Mouse (Mus musculus) midbrain, embryonic 15.5 days (tissue): ENCODE data around the gene Mid1ip1. TPM values are rescaled to one million over a fixed set of nuclear protein-coding genes. Genes with fewer than 3 reads are reported as not detected.

Experiments used
- ATAC-seq: fragments of 200-750 bp; cut with Nextera tagmentation; replicated peaks from 2 replicates; pipeline ENCODE4 v1.8.0; 2017; ENCODE audit warnings: moderate TSS enrichment
- H3K27ac ChIP-seq: fragments of 300-500 bp; sonication (generic); 2 replicates; pipeline ENCODE4 v1.5.1; 2015; ENCODE audit warnings: mild to moderate bottlenecking, inconsistent platforms
- H3K27me3 ChIP-seq: fragments of 300-500 bp; sonication (generic); replicated peaks from 2 replicates; pipeline ENCODE4 v1.6.1; 2015; ENCODE audit warnings: inconsistent platforms
- H3K36me3 ChIP-seq: fragments of 300-500 bp; sonication (generic); replicated peaks from 2 replicates; pipeline ENCODE4 v1.6.1; 2015; ENCODE audit warnings: inconsistent platforms
- H3K4me1 ChIP-seq: fragments of 300-500 bp; sonication (generic); 2 replicates; pipeline ENCODE4 v1.6.1; 2015; ENCODE audit warnings: inconsistent platforms
- H3K4me2 ChIP-seq: fragments of 300-500 bp; sonication (generic); 2 replicates; pipeline ENCODE4 v1.6.1; 2015; ENCODE audit warnings: inconsistent platforms, mild to moderate bottlenecking, moderate library complexity
- H3K4me3 ChIP-seq: fragments of 300-500 bp; sonication (generic); 2 replicates; pipeline ENCODE4 v1.5.1; 2015; ENCODE audit warnings: mild to moderate bottlenecking, inconsistent platforms
- H3K9ac ChIP-seq: fragments of 300-500 bp; sonication (generic); 2 replicates; pipeline ENCODE4 v1.6.1; 2015; ENCODE audit warnings: mild to moderate bottlenecking, inconsistent platforms
- H3K9me3 ChIP-seq: fragments of 300-500 bp; sonication (generic); 2 replicates; pipeline ENCODE4 v1.6.1; 2016; ENCODE audit warnings: inconsistent platforms
- WGBS: fragments of 180-500 bp; shearing (Covaris S2); methylation state at CpG from one replicate; pipeline ENCODE4 v1.1.7; 2015; ENCODE audit warnings: mixed read lengths; 5-methylcytosine and 5-hydroxymethylcytosine counted together
- polyA plus RNA-seq: library from polyadenylated mRNA; unstranded; fragments of >200 nt; fragmentation: Nextera tagmentation; extraction: Ambion mirVana; gene quantifications from 2 replicates; pipeline ENCODE4 v1.2.1, GENCODE M21; 2015

Mid1ip1 gene
- polyA plus RNA-seq: 95.7 and 97.6 TPM in 2 replicates

- Histone ChIP-seq H3K4me1 (no peaks in the 10 kb centered on the region), H3K27ac (peak within 1 kb of the TSS; percentile 25; the same call in 1 of the 2 replicates), H3K9ac (no peak within 1 kb of the TSS), H3K27me3 (no peaks in the 10 kb centered on the region), H3K9me3 (no peaks in the 10 kb centered on the region), H3K4me3 (0 out of 2 replicates have a peak within 1 kb of the TSS, but pooled peaks have one; percentile 5), H3K4me2 (peak within 1 kb of the TSS; percentile 27; the same call in 1 of the 2 replicates), H3K36me3 (no peaks in the 10 kb centered on the region)
- WGBS: 23% methylated on average over 12 of the region's 12 CpGs
- peak; percentile 16; the same call in 1 of the 2 replicates for ATAC-seq
Observed at GRCm38 (mm10) chrX:10714696-10715140, at the start of gene Mid1ip1. Gene Mid1ip1, plus strand, starts transcription at chrX:10715013.

GRCm38 (mm10) chrX:10694455-10695180 lies 20.2 kb upstream of the Mid1ip1 start:
- Histone ChIP-seq H3K4me2 (no peak overlapping the region), H3K27me3 (no peaks in the 10 kb centered on the region), H3K27ac (no peak overlapping the region), H3K4me1 (no peaks in the 10 kb centered on the region), H3K9me3 (no peaks in the 10 kb centered on the region), H3K36me3 (no peaks in the 10 kb centered on the region), H3K4me3 (no peak overlapping the region), H3K9ac (no peak overlapping the region)
- WGBS: 91% methylated on average over 5 of the region's 5 CpGs
- no peak for ATAC-seq

GRCm38 (mm10) chrX:10706728-10707127 lies 8.1 kb upstream of the Mid1ip1 start:
- no peak overlapping the region for H3K27ac ChIP-seq
- ATAC-seq: no peak
- WGBS: 82% methylated on average over 3 of the region's 3 CpGs

GRCm38 (mm10) chrX:10713839-10714637 lies 775 bp upstream of the Mid1ip1 start:
- Histone ChIP-seq H3K4me1 (no peaks in the 10 kb centered on the region), H3K4me2 (peak overlapping the region; percentile 27; the same call in 1 of the 2 replicates), H3K9me3 (no peaks in the 10 kb centered on the region), H3K27me3 (no peaks in the 10 kb centered on the region), H3K27ac (peak overlapping the region; percentile 25; the same call in 1 of the 2 replicates), H3K9ac (no peak overlapping the region), H3K4me3 (no peak overlapping the region), H3K36me3 (no peaks in the 10 kb centered on the region)
- no peak for ATAC-seq
- 39% methylated on average over 11 of the region's 11 CpGs for WGBS

More at GRCm38 (mm10) chrX:10706728-10707127, 8.1 kb upstream of the Mid1ip1 start:
- Histone ChIP-seq H3K36me3 (no peaks in the 10 kb centered on the region), H3K4me2 (no peak overlapping the region), H3K27me3 (no peaks in the 10 kb centered on the region), H3K9ac (no peak overlapping the region), H3K4me1 (no peaks in the 10 kb centered on the region), H3K4me3 (no peak overlapping the region), H3K9me3 (no peaks in the 10 kb centered on the region)

- peak; percentile 91 for ATAC-seq
- peak overlapping the region; percentile 56 for H3K4me3 ChIP-seq
- no peaks in the 10 kb centered on the region; the same call in 1 of the 2 replicates for H3K4me1 ChIP-seq
- H3K9me3 ChIP-seq: no peaks in the 10 kb centered on the region
- no peaks in the 10 kb centered on the region for H3K27me3 ChIP-seq
- H3K27ac ChIP-seq: peak overlapping the region; percentile 87
- H3K4me2 ChIP-seq: peak overlapping the region; percentile 61
- peak overlapping the region; percentile 74 for H3K9ac ChIP-seq
- no peaks in the 10 kb centered on the region for H3K36me3 ChIP-seq
- WGBS: 22% methylated on average over 49 of the region's 50 CpGs
Observed at GRCm38 (mm10) chrX:10716917-10717763, 2.3 kb downstream of the Mid1ip1 start.

- no peaks in the 10 kb centered on the region for H3K9me3 ChIP-seq
- H3K27me3 ChIP-seq: no peaks in the 10 kb centered on the region
- peak overlapping the region; percentile 56 for H3K4me3 ChIP-seq
- H3K4me1 ChIP-seq: no peaks in the 10 kb centered on the region; the same call in 1 of the 2 replicates
- WGBS: 22% methylated on average over 61 of the region's 61 CpGs
- H3K27ac ChIP-seq: peak overlapping the region; percentile 87
- H3K9ac ChIP-seq: peak overlapping the region; percentile 74
- ATAC-seq: peak; percentile 25
- no peaks in the 10 kb centered on the region for H3K36me3 ChIP-seq
- H3K4me2 ChIP-seq: peak overlapping the region; percentile 61
Observed at GRCm38 (mm10) chrX:10718021-10718837, 3.4 kb downstream of the Mid1ip1 start.

GRCm38 (mm10) chrX:10718838-10719539 lies 4.2 kb downstream of the Mid1ip1 start:
- ATAC-seq: peak; percentile 72
- peak overlapping the region; percentile 61 for H3K4me2 ChIP-seq
- H3K9ac ChIP-seq: peak overlapping the region; percentile 74
- no peaks in the 10 kb centered on the region for H3K9me3 ChIP-seq
- H3K4me3 ChIP-seq: peak overlapping the region; percentile 56
- peak overlapping the region; percentile 87 for H3K27ac ChIP-seq
- H3K36me3 ChIP-seq: no peaks in the 10 kb centered on the region
- no peaks in the 10 kb centered on the region for H3K27me3 ChIP-seq
- no peaks in the 10 kb centered on the region; the same call in 1 of the 2 replicates for H3K4me1 ChIP-seq
- 19% methylated on average over 22 of the region's 22 CpGs for WGBS

- Histone ChIP-seq H3K4me2 (peak overlapping the region; percentile 61), H3K36me3 (no peaks in the 10 kb centered on the region), H3K4me3 (0 out of 2 replicates have a peak overlapping the region, but pooled peaks have one; percentile 4), H3K9me3 (no peaks in the 10 kb centered on the region), H3K27ac (no peak overlapping the region), H3K9ac (no peak overlapping the region), H3K27me3 (no peaks in the 10 kb centered on the region), H3K4me1 (no peaks in the 10 kb centered on the region; the same call in 1 of the 2 replicates)
- WGBS: 32% methylated on average over 6 of the region's 6 CpGs
- ATAC-seq: no peak
Observed at GRCm38 (mm10) chrX:10720391-10720790, 5.6 kb downstream of the Mid1ip1 start.

GRCm38 (mm10) chrX:10724571-10724970 lies 9.8 kb downstream of the Mid1ip1 start:
- no peak for ATAC-seq
- no peak overlapping the region for H3K27ac ChIP-seq
- H3K9me3 ChIP-seq: no peaks in the 10 kb centered on the region
- no peaks in the 10 kb centered on the region; the same call in 1 of the 2 replicates for H3K4me1 ChIP-seq
- no peaks in the 10 kb centered on the region for H3K27me3 ChIP-seq
- H3K36me3 ChIP-seq: no peaks in the 10 kb centered on the region
- H3K4me3 ChIP-seq: no peak overlapping the region
- WGBS: 78% methylated on average over 1 of the region's 1 CpGs
- H3K9ac ChIP-seq: no peak overlapping the region
- H3K4me2 ChIP-seq: no peak overlapping the region

- no peak overlapping the region for H3K4me3 ChIP-seq
Observed at GRCm38 (mm10) chrX:10729488-10729887, 14.7 kb downstream of the Mid1ip1 start.

More at GRCm38 (mm10) chrX:10729488-10729887, 14.7 kb downstream of the Mid1ip1 start:
- no peak for ATAC-seq
- Histone ChIP-seq H3K27me3 (no peaks in the 10 kb centered on the region), H3K36me3 (no peaks in the 10 kb centered on the region), H3K27ac (no peak overlapping the region), H3K4me2 (no peak overlapping the region), H3K9ac (no peak overlapping the region), H3K9me3 (no peaks in the 10 kb centered on the region), H3K4me1 (no peaks in the 10 kb centered on the region)
- WGBS: 35% methylated on average over 5 of the region's 6 CpGs
